Mouse (Mus musculus) forebrain, postnatal 0 days (tissue): ENCODE measurements around the gene Mast4. TPM values are rescaled to one million over a fixed set of nuclear protein-coding genes. Genes with fewer than 3 reads are reported as not detected.

Source experiments
- ATAC-seq: fragments of 200-750 bp; cut with Nextera tagmentation; 2 replicates; pipeline ENCODE4 v1.8.0; 2017; ENCODE audit warnings: mild to moderate bottlenecking, moderate library complexity
- DNase-seq: peaks from one replicate; pipeline ENCODE4 v3.0.0-alpha.2; 2015
- H3K27ac ChIP-seq: fragments of 300-500 bp; sonication (generic); 2 replicates; pipeline ENCODE4 v1.5.1; 2014; ENCODE audit warnings: low read depth, mild to moderate bottlenecking, antibody characterized with exemption, low read length, moderate library complexity, mixed read lengths
- H3K27me3 ChIP-seq: fragments of 300-500 bp; sonication (generic); 2 replicates; pipeline ENCODE4 v1.6.1; 2014; ENCODE audit warnings: mild to moderate bottlenecking, low read length, mixed read lengths; ENCODE audit not compliant: insufficient read depth
- H3K36me3 ChIP-seq: fragments of 300-500 bp; sonication (generic); 2 replicates; pipeline ENCODE4 v1.6.1; 2014; ENCODE audit warnings: mild to moderate bottlenecking, moderate library complexity; ENCODE audit not compliant: insufficient read depth
- H3K4me1 ChIP-seq: fragments of 300-500 bp; sonication (generic); 2 replicates; pipeline ENCODE4 v1.6.1; 2014; ENCODE audit warnings: antibody characterized with exemption; ENCODE audit not compliant: insufficient read depth
- H3K4me2 ChIP-seq: fragments of 300-500 bp; sonication (generic); 2 replicates; pipeline ENCODE4 v1.6.1; 2014; ENCODE audit warnings: low read depth, mild to moderate bottlenecking, moderate library complexity
- H3K4me3 ChIP-seq: fragments of 300-500 bp; sonication (generic); 2 replicates; pipeline ENCODE4 v1.5.1; 2014; ENCODE audit warnings: low read depth, low read length, mixed read lengths
- H3K9ac ChIP-seq: fragments of 300-500 bp; sonication (generic); 2 replicates; pipeline ENCODE4 v1.6.1; 2014; ENCODE audit warnings: mild to moderate bottlenecking
- H3K9me3 ChIP-seq: fragments of 300-500 bp; sonication (generic); 2 replicates; pipeline ENCODE4 v1.6.1; 2016; ENCODE audit warnings: low read length
- CTCF ChIP-seq: sonication (generic); IDR thresholded peaks from 2 replicates; pipeline ENCODE4 v1.5.1; 2016; ENCODE audit warnings: antibody characterized with exemption, control low read depth, low read depth
- WGBS: fragments of 180-500 bp; shearing (Covaris S2); extraction: QIAGEN DNeasy Blood & Tissue Kit; methylation state at CpG from one replicate; pipeline ENCODE4 v1.1.7; 2014; 5-methylcytosine and 5-hydroxymethylcytosine counted together
- polyA plus RNA-seq: library from polyadenylated mRNA; unstranded; fragments of >200 nt; fragmentation: Nextera tagmentation; extraction: Ambion mirVana; gene quantifications from 2 replicates; pipeline ENCODE4 v1.2.1, GENCODE M21; 2015
- total RNA-seq: library from RNA; depleted of rRNA; stranded (reverse); fragments of >200 nt; gene quantifications from 2 replicates; pipeline ENCODE4 v1.2.3, GENCODE M21; 2014

Mast4 gene
- total and polyA plus RNA-seq, 2 experiments from 2014 or later, result 17.2 to 40.1 TPM

GRCm38 (mm10) chr13:103018481-103018880, 315.8 kb downstream of the Mast4 start:
- H3K4me2 ChIP-seq, result no peak overlapping the region
- ATAC-seq (no peak), DNase-seq (no peak)
- 52% methylated on average over 6 of the region's 6 CpGs for whole genome bisulfite sequencing
- H3K27ac ChIP-seq, result no peak overlapping the region
- no peaks in the 10 kb centered on the region for H3K36me3 ChIP-seq
- no peaks in the 10 kb centered on the region for H3K27me3 ChIP-seq
- H3K4me3 ChIP-seq, result no peak overlapping the region
- no peaks in the 10 kb centered on the region for H3K9me3 ChIP-seq
- H3K4me1 ChIP-seq, result no peaks in the 10 kb centered on the region
- TF ChIP-seq CTCF, result no peak
- H3K9ac ChIP-seq, result no peak overlapping the region

- Histone ChIP-seq H3K9me3 (no peaks in the 10 kb centered on the region), H3K27me3 (no peaks in the 10 kb centered on the region), H3K4me3 (no peak overlapping the region), H3K27ac (no peak overlapping the region), H3K4me1 (no peaks in the 10 kb centered on the region), H3K4me2 (no peak overlapping the region), H3K36me3 (no peaks in the 10 kb centered on the region), H3K9ac (no peak overlapping the region)
- WGBS, result 95% methylated on average over 3 of the region's 3 CpGs
- TF ChIP-seq CTCF, result no peak
- ATAC-seq (no peak), DNase-seq (no peak)
Observed at GRCm38 (mm10) chr13:103017661-103018060, 316.6 kb downstream of the Mast4 start.

GRCm38 (mm10) chr13:103015131-103015750, 319.1 kb downstream of the Mast4 start:
- Histone ChIP-seq H3K9ac (no peak overlapping the region), H3K4me3 (no peak overlapping the region), H3K27me3 (no peaks in the 10 kb centered on the region), H3K27ac (no peak overlapping the region), H3K4me1 (no peaks in the 10 kb centered on the region), H3K9me3 (no peaks in the 10 kb centered on the region), H3K36me3 (no peaks in the 10 kb centered on the region), H3K4me2 (no peak overlapping the region)
- whole genome bisulfite sequencing, result 93% methylated on average over 3 of the region's 3 CpGs
- no peak for ATAC-seq
- TF ChIP-seq CTCF, result no peak
- no peak for DNase-seq

GRCm38 (mm10) chr13:103014631-103015030, 319.7 kb downstream of the Mast4 start:
- Histone ChIP-seq H3K4me2 (no peak overlapping the region), H3K4me1 (no peaks in the 10 kb centered on the region), H3K27me3 (no peaks in the 10 kb centered on the region), H3K27ac (no peak overlapping the region), H3K9me3 (no peaks in the 10 kb centered on the region), H3K4me3 (no peak overlapping the region), H3K9ac (no peak overlapping the region), H3K36me3 (no peaks in the 10 kb centered on the region)
- TF ChIP-seq CTCF, result no peak
- no peak for DNase-seq
- 50% methylated on average over 6 of the region's 6 CpGs for WGBS
- ATAC-seq, result no peak

GRCm38 (mm10) chr13:103014222-103014621, 320.1 kb downstream of the Mast4 start:
- ATAC-seq, result no peak
- H3K9me3 ChIP-seq, result no peaks in the 10 kb centered on the region
- TF ChIP-seq CTCF, result no peak

GRCm38 (mm10) chr13:103005227-103005626, 329.1 kb downstream of the Mast4 start:
- DNase-seq, result no peak

More at GRCm38 (mm10) chr13:103014222-103014621, 320.1 kb downstream of the Mast4 start:
- no peak overlapping the region for H3K4me3 ChIP-seq
- H3K27ac ChIP-seq, result no peak overlapping the region
- DNase-seq, result no peak
- no peaks in the 10 kb centered on the region for H3K4me1 ChIP-seq
- H3K36me3 ChIP-seq, result no peaks in the 10 kb centered on the region
- H3K27me3 ChIP-seq, result no peaks in the 10 kb centered on the region
- H3K4me2 ChIP-seq, result no peak overlapping the region
- no peak overlapping the region for H3K9ac ChIP-seq
- 12% methylated on average over 1 of the region's 1 CpGs for WGBS

GRCm38 (mm10) chr13:103001831-103002230, 332.5 kb downstream of the Mast4 start:
- H3K4me2 ChIP-seq, result no peak overlapping the region
- H3K27ac ChIP-seq, result no peak overlapping the region
- no peaks in the 10 kb centered on the region for H3K9me3 ChIP-seq
- no peak for TF ChIP-seq CTCF
- H3K9ac ChIP-seq, result no peak overlapping the region
- no peaks in the 10 kb centered on the region for H3K4me1 ChIP-seq
- no peak for ATAC-seq
- no peaks in the 10 kb centered on the region for H3K36me3 ChIP-seq
- WGBS, result 81% methylated on average over 1 of the region's 1 CpGs
- no peak for DNase-seq
- H3K4me3 ChIP-seq, result no peak overlapping the region
- H3K27me3 ChIP-seq, result no peaks in the 10 kb centered on the region

More at GRCm38 (mm10) chr13:103005227-103005626, 329.1 kb downstream of the Mast4 start:
- H3K36me3 ChIP-seq, result no peaks in the 10 kb centered on the region
- H3K4me2 ChIP-seq, result no peak overlapping the region
- no peaks in the 10 kb centered on the region for H3K9me3 ChIP-seq
- H3K9ac ChIP-seq, result no peak overlapping the region
- no peak for ATAC-seq
- no peak overlapping the region for H3K4me3 ChIP-seq
- H3K27me3 ChIP-seq, result no peaks in the 10 kb centered on the region
- no peaks in the 10 kb centered on the region for H3K4me1 ChIP-seq
- 94% methylated on average over 2 of the region's 2 CpGs for WGBS
- no peak overlapping the region for H3K27ac ChIP-seq
- no peak for TF ChIP-seq CTCF
